In genomic region chr5:144040720-144041364, GRCm38 (mm10) we compare ENCODE assay signal across 9 mouse cellular contexts. TPM values are rescaled to one million over a fixed set of nuclear protein-coding genes. Genes with fewer than 3 reads are reported as not detected.
DNase-seq lines count a peak whose midpoint lies in the region; ATAC-seq and TF ChIP-seq lines count a peak whose summit lies in the region.
"Had no signal": no experiment of that assay in that cellular context is flagged by ENCODE, and none has a peak within 500 bp of the region (broad histone marks: within the 10 kb centered on the region; RNA-seq: fewer than 3 reads in every experiment).

No protein-coding gene starts in this region.

- TF ChIP-seq CTCF in brain, embryonic 14.5 days (IDR thresholded peaks at IDR 0.05; ENCODE audit: borderline replicate concordance, extremely low read depth, insufficient read depth, insufficient read length), result peak; percentile 94

- ATAC-seq in erythroid progenitor cell, adult 5-6 weeks (replicated peaks; ENCODE audit: low FRiP score, poor library complexity, severe bottlenecking), result peak; percentile 71

- peak; percentile 44 for DNase-seq in MEL-GATA-1-ER (ENCODE audit: extremely low read depth, low read depth)
- DNase-seq in brain, embryonic 14.5 days (ENCODE audit: low read depth), result peak; percentile 81
- peak; percentile 80 for DNase-seq in heart, postnatal 4 days
- DNase-seq in layer of hippocampus, postnatal 14 days (ENCODE audit: low spot score in 2 of 2), result peak; percentile 74 to 85
- peak; percentile 68 to 82 for DNase-seq in lung, postnatal 4 days
- DNase-seq in right cerebral cortex, postnatal 10 days (ENCODE audit: low spot score in 2 of 2), result peak; percentile 71 to 84
- peak; percentile 76 for DNase-seq in urinary bladder, postnatal 14 days (ENCODE audit: low spot score)

- no peak for TF ChIP-seq POLR2A in brain, embryonic 14.5 days (IDR thresholded peaks at IDR 0.05; ENCODE audit: borderline replicate concordance, extremely low read depth, insufficient read depth, insufficient read length, poor library complexity, severe bottlenecking)

RNA-seq across cellular contexts. Expression of gene Ocm, which starts 14.4 kb away (rescaled TPM):
- polyA plus RNA-seq in brain, embryonic 14.5 days (2012; rRNA removed), result not detected in 2 replicates
- total RNA-seq in erythroid progenitor cell, adult 5-6 weeks (2015; ENCODE audit: low replicate concordance), result not detected in 2 replicates
- total RNA-seq in erythroid progenitor cell, adult 5-6 weeks (2017; ENCODE audit: low replicate concordance), result not detected in 2 replicates
- total RNA-seq in heart, postnatal 4 days (2021), result not detected
- not detected for total RNA-seq in layer of hippocampus, postnatal 14 days (2021)
- polyA plus RNA-seq: neural tube, embryonic 14.5 days had no signal

RNA-seq across cellular contexts. Expression of gene Ccz1, which starts 26.2 kb away (rescaled TPM):
- polyA plus RNA-seq in brain, embryonic 14.5 days (2012; rRNA removed), result 53.6 and 54.9 TPM in 2 replicates
- total RNA-seq in erythroid progenitor cell, adult 5-6 weeks (2015; ENCODE audit: low replicate concordance), result 64.9 and 86.4 TPM in 2 replicates
- 32.5 and 45.2 TPM in 2 replicates for total RNA-seq in erythroid progenitor cell, adult 5-6 weeks (2017; ENCODE audit: low replicate concordance)
- 10 to 100 TPM; 43.1 to 43.8 TPM for total RNA-seq in heart, postnatal 4 days (2021)
- total RNA-seq in layer of hippocampus, postnatal 14 days (2021), result 10 to 100 TPM; 41.2 to 44.7 TPM

RNA-seq across cellular contexts. Expression of gene Lmtk2, which starts 59.4 kb away (rescaled TPM):
- polyA plus RNA-seq in brain, embryonic 14.5 days (2012; rRNA removed), result 14.0 and 24.8 TPM in 2 replicates
- total RNA-seq in erythroid progenitor cell, adult 5-6 weeks (2015; ENCODE audit: low replicate concordance), result 17.3 and 23.9 TPM in 2 replicates
- total RNA-seq in erythroid progenitor cell, adult 5-6 weeks (2017; ENCODE audit: low replicate concordance), result 23.1 and 25.4 TPM in 2 replicates
- 10 to 100 TPM; 19.0 to 20.8 TPM for total RNA-seq in heart, postnatal 4 days (2021)
- 10 to 100 TPM; 84.9 to 88.4 TPM for total RNA-seq in layer of hippocampus, postnatal 14 days (2021)

Comparison
In these comparisons a context has a peak if more than half of its experiments do, and no peak if none do; other contexts are left out.
1. Peak in every context shown above with its lines: DNase-seq and ATAC-seq.